Mouse (Mus musculus) ES-E14 (cell line): ENCODE results near the gene 1700025C18Rik. TPM values are rescaled to one million over a fixed set of nuclear protein-coding genes. Genes with fewer than 3 reads are reported as not detected.

Experiments
- DNase-seq: peaks from one replicate; pipeline ENCODE4 v3.0.0-alpha.2; 2013; ENCODE audit warnings: low read depth, low spot score
- H3K27ac ChIP-seq: 2 replicates; pipeline ENCODE4 v1.5.1; 2012; ENCODE audit warnings: low read depth, mild to moderate bottlenecking, low read length, moderate library complexity, mixed read lengths; ENCODE audit not compliant: poor library complexity, insufficient read depth, severe bottlenecking
- H3K36me3 ChIP-seq: 2 replicates; pipeline ENCODE4 v1.6.1; 2012; ENCODE audit warnings: mild to moderate bottlenecking, low read length, moderate library complexity, mixed read lengths; ENCODE audit not compliant: control insufficient read depth, poor library complexity, insufficient read depth, severe bottlenecking
- H3K4me1 ChIP-seq, 2 experiments: fragments of 150-350 bp in 1 of 2; sonication (generic) in 1 of 2; 2 replicates each; pipeline ENCODE4 v1.6.1; 2012; ENCODE audit warnings: low read length in 2 of 2, mild to moderate bottlenecking in 1 of 2, mixed read lengths in 1 of 2; ENCODE audit not compliant: control insufficient read depth in 2 of 2, insufficient read depth in 2 of 2, poor library complexity in 1 of 2
- H3K4me3 ChIP-seq, 2 experiments: fragments of 150-350 bp in 1 of 2; sonication (generic) in 1 of 2; 2 replicates each; pipeline ENCODE4 v1.5.1; 2012; ENCODE audit warnings: low read length in 2 of 2, low read depth in 1 of 2, mild to moderate bottlenecking in 1 of 2, mixed read lengths in 1 of 2; ENCODE audit not compliant: insufficient read depth in 1 of 2, poor library complexity in 1 of 2, severe bottlenecking in 1 of 2
- H3K9ac ChIP-seq: 2 replicates; pipeline ENCODE4 v1.6.1; 2012; ENCODE audit warnings: low read depth, mild to moderate bottlenecking, low read length, mixed read lengths; ENCODE audit not compliant: poor library complexity, insufficient read depth, severe bottlenecking
- H3K9me3 ChIP-seq: fragments of 150-350 bp; sonication (generic); 2 replicates; pipeline ENCODE4 v1.6.1; 2012; ENCODE audit warnings: low read depth, mild to moderate bottlenecking, low read length; ENCODE audit not compliant: control insufficient read depth, insufficient read depth
- CHD2 ChIP-seq: IDR thresholded peaks from 2 replicates; pipeline ENCODE4 v1.6.1; 2014; ENCODE audit warnings: mild to moderate bottlenecking, low read depth, low read length, inconsistent platforms
- HCFC1 ChIP-seq: IDR thresholded peaks from 2 replicates; pipeline ENCODE4 v1.6.1; 2012; ENCODE audit warnings: low read length, inconsistent platforms, borderline replicate concordance; ENCODE audit not compliant: insufficient read depth
- MAFK ChIP-seq: IDR thresholded peaks from 2 replicates; pipeline ENCODE4 v1.6.1; 2014; ENCODE audit warnings: mild to moderate bottlenecking, low read depth, low read length, inconsistent platforms; ENCODE audit not compliant: insufficient read depth
- ZC3H11A ChIP-seq: IDR thresholded peaks from 2 replicates; pipeline ENCODE4 v1.6.1; 2012; ENCODE audit warnings: low read depth, mild to moderate bottlenecking, inconsistent platforms, low read length, borderline replicate concordance
- ZNF384 ChIP-seq: IDR thresholded peaks from 2 replicates; pipeline ENCODE4 v1.6.1; 2012; ENCODE audit warnings: low read depth, low read length, inconsistent platforms
- in situ Hi-C, 2 experiments: fragments of 600-800 bp; cut with MboI; formaldehyde crosslinking; loops; one replicate each; pipeline ENCODE4 v1.15.1; 2025; ENCODE audit warnings: low sequenced_read_pairs in 2 of 2, inconsistent platforms in 1 of 2; ENCODE audit not compliant: unreplicated experiment in 2 of 2
- total RNA-seq: library from RNA; depleted of rRNA; stranded (reverse); fragments of 300-350 nt; gene quantifications from 2 replicates; pipeline ENCODE4 v1.2.3, GENCODE M21; 2012

1700025C18Rik gene
- total RNA-seq, 1 experiment, result not detected

DNA sequence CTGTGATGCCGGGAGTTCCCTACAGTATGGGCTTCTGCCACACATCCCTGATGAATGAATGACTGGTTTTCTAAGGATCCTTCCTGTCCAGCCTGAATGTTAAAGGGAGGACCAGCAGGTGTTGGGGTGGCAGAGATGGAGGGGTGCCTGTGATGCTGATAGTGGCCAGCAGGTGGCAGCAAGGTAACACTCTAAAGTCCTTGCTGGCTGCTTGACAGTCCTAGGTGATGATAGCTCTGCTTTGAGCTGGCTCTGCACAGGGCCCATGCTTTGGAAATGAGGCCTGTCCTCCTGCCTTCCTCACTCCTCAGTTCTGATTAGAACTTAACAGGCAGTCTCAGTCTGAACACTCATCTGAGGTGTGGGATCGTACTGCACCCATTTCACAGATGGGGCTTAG, 15.6 kb downstream of the 1700025C18Rik start:
- H3K9me3 ChIP-seq, result no peaks in the 10 kb centered on the region
- peaks cover 0 to 16% of the 10 kb centered on the region in 2 experiments; a peak in 1 of 4 replicates for H3K4me1 ChIP-seq
- in situ Hi-C loops, result loop anchor here (5.0 to 10.0 kb wide), 4 partner anchors 197 to 287 kb away; partner anchors contain the start of gene Slc35c2 (in 1 of the 2)
- peak; percentile 64 for DNase-seq
- no peak overlapping the region for H3K27ac ChIP-seq
- H3K36me3 ChIP-seq, result no peaks in the 10 kb centered on the region
- no peak overlapping the region for H3K9ac ChIP-seq
- no peak overlapping the region for H3K4me3 ChIP-seq
- TF ChIP-seq ZC3H11A (peak; percentile 94), ZNF384 (no peak)

DNA sequence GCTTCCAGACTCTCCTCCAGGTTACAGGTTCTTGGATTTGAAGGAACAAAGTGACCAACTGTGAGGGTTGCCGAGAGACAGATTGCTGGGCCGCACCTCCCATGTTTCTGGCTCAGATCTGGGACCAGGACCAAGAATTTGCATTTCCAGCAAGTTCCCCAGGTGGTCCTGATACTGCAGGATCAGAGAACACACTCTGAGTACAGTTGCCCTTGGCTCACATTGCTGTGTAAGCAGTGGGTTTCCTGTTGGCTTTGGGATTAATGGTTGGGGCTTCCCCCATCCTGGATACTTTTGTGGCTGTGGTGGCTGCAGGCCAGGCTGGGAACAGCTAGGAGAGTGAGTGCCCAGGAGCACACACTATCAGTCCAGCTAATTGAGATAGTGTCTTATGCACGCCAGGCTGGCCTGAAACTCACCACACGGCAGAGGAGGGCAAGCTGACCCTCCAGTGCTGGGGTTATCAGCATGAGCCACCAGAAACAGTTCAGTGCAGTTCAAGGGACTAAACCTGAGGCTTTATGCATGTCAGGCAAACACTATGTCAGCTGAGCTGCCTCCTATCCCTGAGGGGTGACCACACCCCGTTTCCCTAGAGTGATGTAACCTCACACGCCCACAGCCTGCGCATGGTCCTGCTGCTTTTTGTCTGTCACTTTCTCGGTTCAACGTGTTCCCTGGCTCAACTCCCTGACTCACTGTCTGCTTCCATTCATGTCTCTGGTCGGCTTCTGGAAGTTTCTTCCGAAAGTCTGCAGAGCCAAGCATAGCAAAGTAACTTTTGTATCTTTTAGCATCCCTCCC, 16.3 kb downstream of the 1700025C18Rik start:
- Histone ChIP-seq H3K4me3 (no peak overlapping the region), H3K27ac (no peak overlapping the region), H3K4me1 (peaks cover 0 to 19% of the 10 kb centered on the region in 2 experiments; a peak in 1 of 4 replicates), H3K9me3 (no peaks in the 10 kb centered on the region), H3K36me3 (no peaks in the 10 kb centered on the region), H3K9ac (no peak overlapping the region)
- TF ChIP-seq ZNF384 (no peak), CHD2 (no peak), MAFK (no peak), ZC3H11A (no peak), HCFC1 (no peak)
- in situ Hi-C loops, result loop anchor here (5.0 to 10.0 kb wide), 3 partner anchors 198 to 271 kb away; partner anchors contain the start of gene Slc35c2 (in 1 of the 2)
- DNase-seq, result no peak

DNA sequence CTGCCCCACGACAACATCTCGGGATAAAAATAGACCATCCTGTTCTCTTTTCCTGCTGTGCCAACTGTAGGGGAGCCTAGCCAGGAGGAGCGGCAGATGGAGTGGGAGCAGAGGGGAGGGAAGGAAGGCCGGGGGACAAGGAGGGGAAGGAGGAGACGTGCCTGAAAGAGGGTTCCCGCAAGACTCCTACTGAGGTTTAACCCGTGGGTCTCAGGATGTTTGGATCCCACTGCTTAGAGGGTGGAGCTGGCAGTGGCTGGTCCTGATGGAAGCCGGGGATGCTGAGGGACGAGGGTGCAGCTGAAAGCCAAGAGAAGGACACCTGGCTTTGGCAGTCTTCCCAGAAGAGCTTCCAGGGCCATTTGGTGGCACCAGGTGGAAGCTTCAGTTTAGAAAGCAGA, 17.2 kb downstream of the 1700025C18Rik start:
- in situ Hi-C loops, result loop anchor here (5.0 to 10.0 kb wide), 3 partner anchors 199 to 271 kb away; partner anchors contain the start of gene Slc35c2 (in 1 of the 2)

DNA sequence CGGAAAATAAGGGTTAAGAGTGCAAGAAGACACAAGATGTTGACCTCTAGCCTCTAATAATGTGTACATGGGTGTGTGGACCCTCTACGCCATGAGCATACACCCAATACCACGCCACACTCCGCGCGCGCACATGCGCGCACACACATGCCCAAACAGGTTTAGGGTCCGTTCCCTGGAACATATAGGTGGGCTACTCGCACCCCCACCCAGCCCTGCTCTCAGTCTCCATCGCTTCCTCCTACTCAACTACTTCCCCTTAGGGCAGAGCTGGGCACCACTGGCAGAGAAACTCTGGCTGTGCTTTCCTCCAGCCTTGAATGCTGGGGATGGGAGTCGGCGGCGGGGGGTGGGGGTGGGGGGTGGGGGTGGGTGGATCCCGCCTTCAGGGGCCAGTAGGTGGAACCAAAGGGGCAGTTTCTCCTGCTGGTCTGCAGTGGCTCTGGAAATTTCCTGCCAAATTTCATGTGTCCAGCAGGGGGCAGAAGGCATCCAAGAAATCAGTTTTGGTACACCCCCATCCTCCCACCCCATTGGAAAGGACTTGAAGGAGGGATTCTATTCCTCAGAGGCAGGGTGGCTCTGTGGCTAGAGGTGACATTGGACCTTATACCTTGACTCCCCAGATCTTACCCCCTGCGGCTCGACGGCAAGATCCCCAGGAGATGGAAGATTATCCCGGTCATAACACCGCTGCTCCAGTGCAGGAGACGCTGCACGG, 20.3 kb downstream of the 1700025C18Rik start:
- TF ChIP-seq CHD2 (no peak), ZC3H11A (peak; percentile 71), HCFC1 (no peak), MAFK (no peak), ZNF384 (no peak)
- peaks cover 0 to 15% of the 10 kb centered on the region in 2 experiments; a peak in 1 of 4 replicates for H3K4me1 ChIP-seq
- no peaks in the 10 kb centered on the region for H3K36me3 ChIP-seq
- no peaks in the 10 kb centered on the region for H3K9me3 ChIP-seq
- peak; percentile 59 for DNase-seq
- no peak overlapping the region for H3K9ac ChIP-seq
- in situ Hi-C loops, result loop anchor here (5.0 to 10.0 kb wide), 3 partner anchors 202 to 275 kb away; partner anchors contain the start of gene Slc35c2 (in 1 of the 2)
- no peak overlapping the region for H3K27ac ChIP-seq
- H3K4me3 ChIP-seq, result peak overlapping the region in 1 of 2 experiments; percentile 25; a peak in 3 of 4 replicates

More for the DNA sequence above, 17.2 kb downstream of the 1700025C18Rik start:
- TF ChIP-seq ZNF384 (no peak), MAFK (no peak)
- Histone ChIP-seq H3K4me3 (no peak overlapping the region), H3K36me3 (no peaks in the 10 kb centered on the region), H3K4me1 (peaks cover 0 to 19% of the 10 kb centered on the region in 2 experiments; a peak in 1 of 4 replicates), H3K27ac (no peak overlapping the region), H3K9me3 (no peaks in the 10 kb centered on the region), H3K9ac (no peak overlapping the region)
- no peak for DNase-seq
